Mouse (Mus musculus): ENCODE data around the gene Dmac1. TPM values are rescaled to one million over a fixed set of nuclear protein-coding genes. Genes with fewer than 3 reads are reported as not detected.
"Not testable (repeated sequence)": the region's sequence is repeated elsewhere in the genome, so short reads cannot be mapped to it uniquely, and the experiment has no call there.

The Dmac1 gene
- polyA plus RNA-seq, 1 experiment from 2014 or later, result 127 TPM

DNA sequence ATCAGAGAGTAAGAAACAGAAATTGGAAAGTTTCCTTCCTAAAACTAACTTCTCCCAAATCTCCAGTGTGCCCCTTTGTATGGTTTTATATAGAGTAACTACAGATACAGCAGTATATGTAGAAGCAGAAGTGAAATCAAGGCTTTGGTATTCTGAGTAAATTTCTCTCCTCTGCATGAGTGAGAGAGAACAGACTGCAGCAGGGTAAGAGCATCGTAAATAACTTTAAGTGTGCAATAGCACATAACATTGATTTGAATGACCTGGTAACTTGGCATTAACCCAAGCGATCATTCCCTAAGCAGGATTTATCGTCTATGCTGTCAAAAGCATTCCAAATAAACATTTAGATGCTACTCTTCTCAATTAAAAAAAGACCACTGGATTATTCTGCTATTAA is 18.7 kb downstream of the Dmac1 start:
- no peak overlapping the region for H3K4me3 ChIP-seq (ENCODE audit: low read depth, low read length)
- DNase-seq (ENCODE audit: low spot score) (no peak), ATAC-seq (replicated peaks; ENCODE audit: low FRiP score, low TSS enrichment, low read depth) (no peak)
- no peaks in the 10 kb centered on the region for H3K36me3 ChIP-seq (ENCODE audit: control insufficient read depth, insufficient read depth, low read length)
- no peaks in the 10 kb centered on the region for H3K27me3 ChIP-seq (replicated peaks; ENCODE audit: control insufficient read depth, insufficient read depth, low read length)
- H3K9me3 ChIP-seq (ENCODE audit: control insufficient read depth, low read length), result no peaks in the 10 kb centered on the region
- H3K9ac ChIP-seq (ENCODE audit: low read length), result no peak overlapping the region
- H3K27ac ChIP-seq (ENCODE audit: low read depth), result no peak overlapping the region
- peaks cover 5% of the 10 kb centered on the region; the same call in 1 of the 2 replicates for H3K4me1 ChIP-seq (replicated peaks; ENCODE audit: control insufficient read depth, insufficient read depth, low read length)
- WGBS, result 22% methylated on average over 3 of the region's 3 CpGs
- H3K4me2 ChIP-seq (ENCODE audit: low read length), result no peak overlapping the region

DNA sequence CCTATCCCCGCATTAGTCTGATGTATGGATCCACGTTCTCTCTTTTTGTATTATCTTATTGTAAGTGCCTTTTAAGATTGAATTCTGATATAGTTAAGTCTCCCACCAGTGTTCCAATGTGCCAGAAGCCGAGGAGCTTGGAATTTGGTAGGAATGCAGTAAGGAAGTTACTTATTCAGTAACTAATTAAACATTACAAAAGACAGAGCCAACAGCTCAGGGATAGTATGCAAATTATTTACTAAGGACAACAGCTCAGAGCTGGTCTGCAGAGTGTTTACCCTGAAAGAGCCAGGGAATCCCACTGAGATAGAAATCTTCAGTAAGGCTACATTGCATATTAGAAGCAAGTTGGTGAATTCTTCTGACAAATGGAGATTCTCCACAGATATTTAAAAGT is 43.5 kb downstream of the Dmac1 start:
- H3K27ac ChIP-seq (ENCODE audit: low read depth); H3K36me3 ChIP-seq (ENCODE audit: control insufficient read depth, insufficient read depth, low read length); H3K4me1 ChIP-seq (replicated peaks; ENCODE audit: control insufficient read depth, insufficient read depth, low read length); H3K4me2 ChIP-seq (ENCODE audit: low read length); DNase-seq (ENCODE audit: low spot score); H3K9me3 ChIP-seq (ENCODE audit: control insufficient read depth, low read length); H3K9ac ChIP-seq (ENCODE audit: low read length); H3K27me3 ChIP-seq (replicated peaks; ENCODE audit: control insufficient read depth, insufficient read depth, low read length); ATAC-seq (replicated peaks; ENCODE audit: low FRiP score, low TSS enrichment, low read depth); H3K4me3 ChIP-seq (ENCODE audit: low read depth, low read length): not testable (repeated sequence)
- 50% methylated on average over 3 of the region's 3 CpGs for WGBS

Data from intestine, embryonic 14.5 days (tissue).